Mouse (Mus musculus): ENCODE data around the gene Ntng1.

Gene Ntng1

DNA sequence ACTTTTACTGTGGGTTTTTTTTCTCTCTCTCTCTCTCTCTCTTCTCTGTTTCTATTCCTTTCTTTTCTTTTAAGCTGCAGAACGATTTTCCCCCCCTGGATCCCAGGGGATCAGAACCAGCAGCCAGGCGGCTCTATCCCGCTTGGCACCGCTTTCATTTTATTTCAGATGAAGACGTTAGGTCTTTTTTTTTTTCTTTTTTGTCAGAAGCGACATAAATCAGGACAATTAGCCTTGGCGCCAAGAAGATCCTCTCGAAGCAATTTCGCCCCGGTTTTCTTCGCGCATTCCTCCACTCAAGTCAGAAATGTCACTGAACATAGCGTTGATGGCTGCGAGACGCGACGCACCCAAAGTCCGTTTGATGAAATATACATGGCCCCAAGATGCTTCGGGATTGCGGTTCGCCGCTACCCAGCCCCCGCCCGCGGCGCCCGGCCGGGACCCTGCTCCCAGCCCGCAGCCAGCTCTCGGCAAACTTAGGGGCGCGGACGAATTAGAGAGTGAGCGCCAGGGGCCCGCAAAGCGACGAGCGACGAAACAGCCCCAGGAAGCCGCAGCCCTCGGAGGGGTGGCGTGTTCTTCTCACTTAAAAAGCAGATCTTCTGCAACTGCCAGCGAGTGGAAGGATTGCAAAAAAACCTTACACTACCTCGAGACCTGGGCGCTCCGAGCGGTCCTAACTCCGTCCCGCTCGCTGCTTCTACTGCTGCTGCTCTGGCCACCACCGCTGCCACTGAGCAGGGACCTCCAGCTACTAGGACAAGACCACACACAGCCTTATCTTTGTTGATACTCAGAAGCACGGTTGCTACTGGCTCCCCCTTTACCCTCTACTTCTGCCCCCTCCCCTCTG, at the start of gene Ntng1:
TSS of gene Ntng1 (minus strand) at position 806 of the 856 bp plus-strand sequence.
- DNase-seq (ENCODE audit: low spot score in 2 of 2), result peak; percentile 31 to 52

DNA sequence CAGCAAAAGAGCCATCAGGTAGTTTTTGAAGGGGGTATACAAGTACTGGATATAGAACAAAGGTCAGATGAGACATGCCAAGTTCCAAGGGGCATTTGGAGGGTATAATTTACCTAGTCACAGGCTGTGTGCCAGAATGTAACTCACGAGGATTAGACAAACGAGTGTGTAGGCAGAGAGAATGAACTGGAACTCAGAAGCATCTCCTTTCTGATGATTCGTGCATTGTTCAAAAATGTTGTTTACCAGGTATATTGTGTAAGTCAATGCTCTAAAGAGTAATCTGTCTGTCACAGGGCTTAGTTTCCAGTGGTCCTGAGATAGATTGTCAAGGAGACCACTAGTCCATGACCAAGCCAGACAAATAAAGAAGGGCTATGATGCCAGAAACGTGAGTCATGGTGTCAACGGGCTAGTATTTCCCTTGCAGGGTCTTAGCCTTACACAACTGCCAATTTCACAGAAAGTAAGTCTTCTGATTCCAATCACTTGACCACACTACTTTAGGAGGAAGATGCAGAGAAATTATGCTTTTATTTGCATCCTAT, 43.7 kb upstream of the Ntng1 start:
- no peak for DNase-seq (ENCODE audit: low spot score in 2 of 2)

DNA sequence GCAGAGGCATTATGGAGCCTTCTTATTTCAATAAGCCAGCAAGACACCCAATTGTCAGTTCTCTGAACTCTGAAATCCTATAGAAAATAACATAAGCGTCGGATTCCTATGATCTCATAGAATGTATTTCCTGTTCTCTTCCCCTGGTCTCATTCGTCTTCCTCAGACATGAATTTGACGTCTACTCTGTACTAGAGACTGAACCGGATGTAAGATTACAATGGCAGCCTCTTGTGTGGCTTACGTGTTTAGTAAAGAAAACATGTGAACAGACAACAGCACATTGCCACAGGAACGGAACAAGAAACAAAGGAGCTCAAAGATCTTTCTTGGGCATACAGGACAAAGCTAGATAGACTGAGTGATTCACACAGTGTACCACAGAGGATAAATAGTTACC, 5.3 kb upstream of the Ntng1 start:
- no peak for DNase-seq (ENCODE audit: low spot score in 2 of 2)

DNA sequence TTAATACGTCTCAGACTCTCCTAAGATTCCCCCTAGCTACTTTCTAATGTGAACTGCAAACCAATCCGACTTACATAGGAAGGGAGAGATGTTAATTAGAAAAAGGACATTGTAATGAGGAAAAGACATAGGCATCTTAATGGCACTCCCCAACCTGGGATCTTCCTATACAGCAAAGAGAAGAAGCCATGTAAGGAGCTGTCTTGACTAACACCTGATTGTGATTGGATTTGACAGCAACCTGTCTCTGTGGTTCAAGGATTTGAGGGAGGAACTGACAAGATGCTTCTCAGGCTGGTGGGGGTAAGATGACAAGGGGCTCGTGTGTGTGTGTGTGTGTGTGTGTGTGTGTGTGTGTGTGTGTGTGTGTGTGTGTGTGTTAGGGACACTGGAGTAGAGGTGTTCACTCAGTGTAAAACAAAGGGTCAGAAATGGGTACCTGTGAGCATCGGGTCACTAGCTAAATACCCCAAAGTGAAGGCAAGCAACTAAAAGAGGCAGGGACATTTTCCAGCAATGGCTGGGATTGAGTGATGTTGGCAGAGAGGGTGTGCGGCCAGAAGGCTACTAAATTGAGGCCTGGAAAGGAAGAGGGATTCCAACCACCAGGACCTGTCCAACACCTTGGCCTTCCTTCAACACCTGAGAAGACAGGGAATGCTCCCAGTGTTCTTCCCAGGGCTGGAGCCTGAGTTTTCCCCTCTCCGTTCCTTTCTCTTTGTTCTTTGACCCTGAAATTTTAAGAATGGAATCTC, 667 bp upstream of the Ntng1 start:
- no peak for DNase-seq (ENCODE audit: low spot score in 2 of 2)

DNA sequence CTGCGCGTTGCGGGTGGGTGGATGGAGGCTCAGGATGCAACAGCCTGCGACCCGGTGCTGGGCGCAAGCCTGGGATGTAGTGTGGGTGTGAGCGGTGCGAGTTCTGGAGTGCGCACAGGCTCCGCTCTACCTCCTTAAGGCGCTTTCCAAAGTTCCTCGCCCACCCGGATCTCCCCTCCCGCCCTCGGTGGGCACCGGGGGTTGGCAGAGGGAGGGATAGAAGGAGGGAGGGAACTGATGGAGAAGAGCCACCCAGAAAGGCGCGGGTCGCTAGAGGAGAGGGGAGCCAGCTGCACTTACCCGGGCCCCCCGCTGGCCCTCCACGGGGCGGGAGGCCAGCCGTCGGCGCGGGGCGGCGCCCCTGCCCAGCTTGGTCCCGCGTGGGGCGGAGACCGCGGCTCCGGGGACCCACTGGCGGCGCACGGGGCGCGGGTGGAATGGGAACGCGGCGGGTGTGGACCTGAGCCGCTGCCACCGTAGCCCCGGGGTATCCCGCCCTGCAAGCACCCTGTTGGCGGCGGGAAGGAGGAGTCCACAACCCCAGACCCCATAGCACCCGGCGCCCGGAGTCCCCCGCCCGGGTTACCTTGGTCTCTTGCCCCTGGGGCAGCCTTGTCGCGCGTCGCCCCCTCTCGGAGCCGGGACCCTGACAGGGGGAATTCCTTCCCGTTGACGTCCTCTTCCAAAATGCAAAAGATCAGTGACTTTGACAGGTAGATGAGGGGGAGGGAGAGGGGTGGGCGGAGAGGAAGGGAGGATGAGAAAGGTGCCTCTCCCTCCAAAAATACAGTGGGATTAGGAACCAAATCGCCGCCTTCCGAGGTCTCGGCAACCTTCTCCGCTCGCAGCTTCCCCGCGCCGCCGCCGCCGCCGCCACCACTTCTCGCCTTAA, 1.3 kb downstream of the Ntng1 start:
- DNase-seq (ENCODE audit: low spot score in 2 of 2), result peak; percentile 38 to 49

DNA sequence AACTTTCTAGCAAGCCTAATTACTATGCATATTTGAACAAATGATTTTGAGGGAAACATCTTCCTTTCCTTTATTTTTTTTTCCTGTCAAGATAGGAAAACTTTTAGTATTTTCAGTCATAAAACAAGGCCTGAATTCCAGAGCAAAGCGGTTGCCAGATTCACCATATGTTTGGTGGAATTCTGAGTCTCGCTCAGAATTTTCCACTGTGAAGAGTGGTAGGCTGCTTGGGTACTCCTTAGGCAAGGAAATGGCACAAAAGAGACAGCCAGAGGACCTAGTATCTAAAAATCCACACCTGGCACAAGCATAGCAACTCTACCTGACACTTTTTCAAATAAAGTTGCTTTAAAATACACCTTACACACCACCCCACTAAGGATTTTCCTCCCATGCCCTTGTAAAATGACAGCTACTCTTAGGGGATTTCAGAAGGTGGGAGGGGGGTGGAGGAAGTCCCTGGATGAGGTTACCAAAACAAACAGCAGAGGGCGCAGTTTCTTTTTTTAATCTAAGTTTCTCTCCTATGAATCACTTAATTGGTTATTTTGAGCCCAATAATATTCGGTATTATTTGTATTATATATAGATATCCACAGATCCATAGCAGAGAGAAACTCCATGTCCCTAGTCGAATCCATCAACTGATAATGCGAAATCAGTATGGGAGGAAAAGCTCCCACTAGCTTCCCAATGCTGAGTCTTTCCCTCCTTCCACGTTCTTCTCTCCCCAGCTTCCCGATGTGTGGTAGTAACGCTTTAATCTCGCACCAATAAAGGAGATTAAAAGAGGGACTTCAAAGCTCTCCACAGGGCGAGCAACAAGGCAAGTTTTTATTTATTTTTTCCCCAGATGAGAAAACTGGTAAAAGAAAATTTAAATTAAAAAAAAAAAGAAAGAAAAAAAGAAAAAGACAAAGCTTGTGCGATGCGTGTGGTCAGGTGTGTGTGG, 2.2 kb downstream of the Ntng1 start:
- peak; percentile 28 to 71 for DNase-seq (ENCODE audit: low spot score in 2 of 2)

DNA sequence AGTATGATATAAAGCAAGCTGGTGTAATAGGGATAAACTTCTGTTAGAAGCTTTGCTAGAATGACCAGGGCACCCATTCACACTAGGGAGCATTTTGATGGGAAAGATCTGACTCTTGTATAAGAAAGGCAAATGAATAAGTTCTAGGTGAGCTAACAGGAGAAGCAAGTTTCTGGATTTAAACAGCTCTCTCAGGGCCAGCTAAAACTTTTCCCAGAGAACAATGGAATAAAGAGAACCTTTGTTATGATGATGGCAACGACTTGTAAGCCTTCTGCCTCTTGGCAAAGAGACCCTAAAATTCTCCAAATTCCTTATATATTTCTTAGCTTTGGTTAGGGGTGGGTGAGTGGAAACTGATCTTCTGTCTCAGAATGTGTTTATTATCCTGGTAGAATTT, 7.7 kb downstream of the Ntng1 start:
- DNase-seq (ENCODE audit: low spot score in 2 of 2), result no peak

DNA sequence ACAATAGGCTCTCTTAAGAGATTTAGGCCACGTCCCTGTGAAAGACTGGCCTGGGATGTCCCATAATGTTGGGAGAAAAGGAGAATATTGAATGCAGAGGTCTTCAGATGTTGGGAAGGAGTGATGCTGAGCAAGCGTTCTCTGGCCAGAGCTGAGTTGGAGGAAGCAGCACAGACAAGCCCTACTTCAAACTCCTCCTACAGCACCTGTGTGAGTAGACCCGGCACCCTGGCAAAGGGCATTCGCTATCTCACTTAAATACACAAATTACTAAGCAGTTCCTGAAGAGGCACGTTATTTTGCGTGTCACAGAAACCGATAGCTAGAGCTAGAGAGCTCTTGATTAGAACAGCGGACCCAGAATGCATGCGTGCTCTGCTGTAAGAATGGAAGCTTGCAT, 10.7 kb downstream of the Ntng1 start:
- DNase-seq (ENCODE audit: low spot score in 2 of 2), result no peak

DNA sequence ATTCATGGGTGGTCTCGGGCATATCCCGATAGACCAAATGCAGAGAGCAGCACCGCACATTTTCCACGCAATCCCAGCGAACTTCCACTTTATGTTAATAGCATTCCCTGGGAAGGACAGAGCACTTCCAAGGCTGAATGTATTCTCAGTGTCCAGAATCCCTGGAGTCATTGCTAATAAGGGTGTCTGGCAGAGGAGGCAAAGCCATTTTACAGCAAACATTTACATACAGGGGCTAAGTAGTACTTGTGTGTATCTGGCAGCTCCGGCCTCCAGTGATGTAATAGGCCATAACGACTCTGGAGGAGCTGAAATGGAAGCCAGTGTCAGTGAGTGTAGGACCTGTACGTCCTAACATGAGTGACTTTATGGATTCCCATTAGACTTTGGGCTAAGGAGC, 11.5 kb downstream of the Ntng1 start:
- DNase-seq (ENCODE audit: low spot score in 2 of 2), result no peak

DNA sequence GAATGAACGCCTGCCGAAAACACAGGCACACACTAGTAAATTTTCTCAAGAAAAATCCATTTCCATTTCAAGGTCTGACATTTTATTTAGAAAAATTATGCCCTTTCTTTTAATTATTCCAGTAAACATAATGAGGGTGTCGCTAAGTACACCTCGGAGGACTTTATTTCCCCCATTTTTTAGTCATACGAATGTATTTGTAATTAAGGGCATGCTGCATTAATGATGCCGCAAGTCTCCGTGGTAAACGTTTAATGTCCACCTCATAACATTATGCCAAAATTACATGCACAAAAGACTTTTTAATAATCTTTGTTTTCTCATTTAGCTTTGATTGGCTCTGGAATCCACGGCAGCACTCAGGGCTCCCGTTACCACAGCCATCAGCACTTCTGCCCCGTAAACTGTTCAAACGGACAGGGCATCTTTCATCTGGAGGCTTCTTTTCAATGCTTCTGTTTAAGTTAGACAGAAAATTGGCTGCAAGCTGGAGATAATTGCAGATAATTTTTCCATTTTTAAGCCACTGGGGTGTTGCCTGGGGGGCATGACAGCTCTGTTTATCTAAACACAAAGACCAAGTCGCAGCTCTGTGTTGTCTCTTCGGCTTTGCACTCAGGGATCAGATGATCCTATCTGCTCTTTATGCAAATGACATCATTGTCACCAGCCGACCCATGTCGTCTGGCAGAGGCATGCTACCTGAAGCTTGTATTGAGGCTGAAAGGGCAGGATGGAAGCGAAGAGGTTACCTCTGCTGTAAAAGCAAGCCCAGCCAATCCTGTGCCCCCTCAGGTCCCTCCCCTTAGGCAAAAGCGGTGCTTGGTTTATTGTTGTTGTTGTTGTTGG, 12.5 kb downstream of the Ntng1 start:
- no peak for DNase-seq (ENCODE audit: low spot score in 2 of 2)

DNA sequence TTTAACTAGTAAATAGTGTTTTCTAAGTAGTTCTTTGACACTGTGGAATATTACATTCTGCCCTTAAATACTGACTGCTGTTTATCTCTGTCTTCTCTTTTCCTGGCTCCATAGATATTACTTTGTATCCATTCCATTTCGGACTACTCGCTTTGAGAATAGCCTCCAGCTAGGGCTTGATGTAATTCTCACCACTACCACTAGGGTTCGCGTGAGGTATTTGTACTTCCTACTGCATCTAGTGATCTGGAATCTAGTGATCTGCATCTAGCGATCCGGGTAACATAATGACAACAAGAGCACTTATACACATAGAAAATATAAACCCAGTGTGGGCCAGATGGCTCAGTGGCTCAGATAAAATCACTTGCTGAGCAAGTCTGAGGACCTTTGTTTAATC, 14.2 kb downstream of the Ntng1 start:
- DNase-seq (ENCODE audit: low spot score in 2 of 2), result no peak

DNA sequence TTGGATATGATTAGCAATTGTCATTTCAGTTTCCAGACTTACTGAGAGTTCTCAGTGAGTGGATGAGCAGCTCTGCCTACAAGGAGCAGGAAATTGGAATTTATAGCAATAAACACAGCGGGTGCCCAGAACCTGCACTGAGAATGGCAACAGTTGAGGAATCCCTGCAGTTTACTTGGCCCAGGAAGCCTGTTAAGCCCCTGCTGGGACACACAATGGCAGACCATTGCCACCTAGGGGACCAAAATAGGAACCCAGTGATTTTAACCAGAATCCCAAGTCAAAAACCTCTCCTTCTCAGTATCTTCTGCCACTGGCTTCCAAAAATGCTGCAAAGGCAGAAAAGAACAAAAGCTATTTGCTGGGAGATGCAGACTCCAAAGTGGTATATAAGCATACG, 37.8 kb downstream of the Ntng1 start:
- no peak for DNase-seq (ENCODE audit: low spot score in 2 of 2)

DNA sequence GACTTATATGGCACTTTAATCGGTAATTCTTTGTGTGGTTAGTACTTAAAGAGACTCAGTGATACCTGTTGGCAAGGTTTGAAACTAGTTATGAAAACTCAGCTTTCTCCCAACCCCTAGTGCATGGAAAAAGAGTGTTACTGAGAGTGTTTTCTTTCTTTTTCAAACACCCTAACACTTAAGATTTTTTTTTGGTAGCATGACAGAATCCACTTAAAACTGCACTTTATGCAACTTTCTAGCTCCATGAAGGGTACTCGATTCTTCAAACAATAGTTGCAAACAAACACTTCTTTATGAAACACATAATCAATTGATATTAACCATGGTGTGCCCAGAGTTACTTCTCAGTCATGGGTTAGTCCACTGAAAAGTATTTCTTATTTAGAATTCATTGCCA, 49.4 kb downstream of the Ntng1 start:
- DNase-seq (ENCODE audit: low spot score in 2 of 2), result no peak

DNA sequence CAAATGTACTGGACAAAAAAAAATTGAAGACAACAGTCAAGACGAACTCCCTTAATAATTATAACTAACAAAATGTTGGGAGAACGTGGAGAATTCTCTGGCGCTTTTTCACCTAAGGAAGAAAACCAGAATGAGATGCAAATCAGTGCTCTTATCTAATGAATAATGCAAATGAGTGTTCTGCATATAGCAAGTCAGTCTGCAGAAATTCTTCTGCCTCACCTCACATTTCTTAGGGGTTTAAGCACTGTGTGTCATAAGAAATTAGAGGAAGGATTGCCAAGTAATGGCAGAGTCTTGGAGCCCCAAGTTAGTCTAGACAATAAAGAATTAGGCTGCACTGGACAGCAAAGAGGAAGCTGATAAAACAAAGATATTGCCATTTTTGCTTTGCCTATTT, 49.8 kb downstream of the Ntng1 start:
- no peak for DNase-seq (ENCODE audit: low spot score in 2 of 2)

DNA sequence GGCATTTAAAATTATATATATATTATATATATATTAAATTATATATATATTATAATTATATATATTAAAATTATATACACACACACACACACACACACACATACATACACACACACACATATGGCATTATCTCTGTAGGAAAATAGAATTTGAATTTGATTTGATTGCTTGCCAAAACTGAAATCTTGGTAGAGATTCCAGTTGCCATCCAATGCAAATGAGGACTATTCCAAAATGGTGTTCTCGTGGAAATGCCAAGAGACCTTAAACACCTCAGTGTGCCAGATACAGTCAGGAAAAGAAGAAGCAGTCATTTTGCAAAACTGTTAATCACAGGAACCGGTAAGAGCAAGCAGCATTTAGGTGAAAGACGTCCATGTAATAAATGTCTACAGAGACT, 51.3 kb downstream of the Ntng1 start:
- DNase-seq (ENCODE audit: low spot score in 2 of 2), result no peak

DNA sequence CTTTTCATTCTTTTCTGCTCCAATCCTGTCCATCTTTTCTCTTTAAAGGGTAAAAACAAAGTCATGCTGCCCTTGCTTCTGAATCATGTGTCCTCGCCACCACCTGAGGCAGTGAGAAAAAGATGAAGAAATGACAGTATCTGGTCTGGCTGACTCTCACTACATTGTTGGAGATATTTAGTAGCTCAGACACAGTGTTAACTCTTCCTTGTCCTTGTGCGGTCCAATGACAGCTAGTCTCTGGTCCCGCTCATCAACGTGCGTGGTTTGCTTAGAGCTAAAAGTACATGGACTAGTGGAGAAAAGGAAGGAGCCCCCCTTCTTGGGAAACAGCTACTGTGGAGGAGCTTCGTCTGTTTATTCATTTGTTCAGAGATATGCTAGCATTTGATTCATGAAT, 56.6 kb downstream of the Ntng1 start:
- no peak for DNase-seq (ENCODE audit: low spot score in 2 of 2)

DNA sequence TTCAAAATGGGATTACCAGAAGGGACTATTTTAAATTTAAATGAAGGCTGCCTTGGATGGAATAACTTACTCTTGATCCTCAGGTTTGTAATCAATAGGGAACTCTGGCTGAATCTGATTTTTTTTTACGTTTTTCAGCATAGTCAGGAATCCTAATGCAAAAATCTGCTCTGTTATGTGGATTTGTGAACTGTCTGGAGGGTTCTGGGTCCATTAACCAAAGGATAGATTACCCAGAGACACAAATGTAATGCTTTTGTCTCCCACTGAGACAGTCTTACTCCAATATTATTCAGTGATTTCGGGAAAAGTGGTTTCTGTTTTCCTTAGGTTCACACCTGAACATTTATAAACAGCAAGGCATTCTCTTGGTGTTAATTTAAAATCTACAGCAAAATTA, 58.5 kb downstream of the Ntng1 start:
- DNase-seq (ENCODE audit: low spot score in 2 of 2), result no peak

DNA sequence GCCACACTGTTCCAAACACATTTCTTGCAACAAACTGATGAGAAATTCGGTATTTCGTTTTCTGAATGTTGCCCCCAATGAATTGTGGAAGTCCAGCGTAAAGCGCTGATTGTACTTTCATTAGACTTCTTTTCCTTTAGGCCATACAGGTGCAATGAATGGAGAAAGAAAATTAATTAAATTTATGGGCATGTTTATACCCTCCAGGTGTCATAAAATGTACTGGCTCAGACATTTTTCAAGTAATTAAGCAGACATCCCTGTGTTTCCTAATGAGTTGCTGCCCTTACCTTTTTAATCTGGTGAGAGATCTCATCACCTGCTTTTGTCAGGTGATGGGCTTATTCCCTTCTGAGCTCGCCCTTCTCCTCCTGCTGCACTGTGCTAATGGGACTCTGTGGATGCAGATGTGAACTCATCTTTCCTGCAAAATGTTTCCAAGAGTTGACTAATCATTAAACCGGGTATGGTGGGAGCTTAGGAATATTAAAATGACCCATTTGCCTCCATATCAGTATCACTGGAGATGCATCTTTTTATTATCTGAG, 79.0 kb downstream of the Ntng1 start:
- no peak for DNase-seq (ENCODE audit: low spot score in 2 of 2)

DNA sequence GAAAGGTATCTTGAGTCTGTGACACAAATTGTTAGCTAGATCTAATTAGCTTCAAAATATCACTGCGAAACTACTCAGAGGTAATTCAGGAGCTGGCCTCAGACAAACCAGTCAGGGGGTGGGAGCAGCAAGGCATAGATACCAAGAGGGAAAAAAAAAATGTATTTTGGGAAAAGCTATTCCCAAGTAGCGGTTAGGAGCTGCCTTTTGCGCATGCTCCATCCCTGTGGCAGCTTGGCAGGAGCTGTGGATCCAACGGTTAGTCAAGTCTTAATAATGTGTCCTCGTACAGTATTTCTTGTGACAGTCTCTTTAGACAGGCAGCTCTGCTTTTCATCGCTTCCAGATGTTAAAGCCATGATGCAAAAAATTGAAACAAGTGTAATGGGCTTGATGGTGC, 87.9 kb downstream of the Ntng1 start:
- DNase-seq (ENCODE audit: low spot score in 2 of 2), result peak; percentile 39 to 47

DNA sequence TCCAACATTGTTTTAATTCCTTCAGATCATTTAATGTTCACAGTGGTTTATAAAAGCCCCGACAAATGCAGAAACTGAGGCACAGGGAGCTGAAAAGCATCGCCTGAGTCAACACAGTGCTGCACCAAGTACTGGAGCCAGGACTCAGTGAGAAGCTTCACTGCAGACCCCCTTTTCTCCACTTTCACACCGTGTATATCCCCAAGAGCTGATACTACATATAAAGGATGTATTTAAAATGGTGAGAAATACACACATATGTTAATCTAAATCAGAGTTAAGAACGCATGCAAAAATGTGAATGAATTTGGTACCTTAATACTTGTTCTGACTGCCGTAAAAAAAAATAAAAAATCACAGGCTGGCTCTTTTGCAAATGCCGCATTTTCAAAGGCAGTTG, 88.4 kb downstream of the Ntng1 start:
- no peak for DNase-seq (ENCODE audit: low spot score in 2 of 2)

All from frontal cortex, postnatal 36 days (tissue).